Mouse (Mus musculus) neural tube, embryonic 11.5 days (tissue): ENCODE measurements around the gene Tln2. TPM values are rescaled to one million over a fixed set of nuclear protein-coding genes. Genes with fewer than 3 reads are reported as not detected.

ENCODE experiments used
- ATAC-seq: fragments of 200-750 bp; cut with Nextera tagmentation; 2 replicates; pipeline ENCODE4 v1.8.0; 2017; ENCODE audit warnings: moderate number of reproducible peaks, mild to moderate bottlenecking, moderate TSS enrichment, moderate library complexity; ENCODE audit not compliant: insufficient read depth, low FRiP score, low TSS enrichment
- DNase-seq: peaks from one replicate; pipeline ENCODE4 v3.0.0-alpha.2; 2015; ENCODE audit warnings: low spot score
- H3K27ac ChIP-seq: fragments of 300-500 bp; sonication (generic); 2 replicates; pipeline ENCODE4 v1.5.1; 2014; ENCODE audit warnings: low read depth, mild to moderate bottlenecking, low read length
- H3K27me3 ChIP-seq: fragments of 300-500 bp; sonication (generic); 2 replicates; pipeline ENCODE4 v1.6.1; 2014; ENCODE audit warnings: mild to moderate bottlenecking, low read length, mixed read lengths; ENCODE audit not compliant: control insufficient read depth, insufficient read depth
- H3K36me3 ChIP-seq: fragments of 300-500 bp; sonication (generic); 2 replicates; pipeline ENCODE4 v1.6.1; 2014; ENCODE audit warnings: mild to moderate bottlenecking, low read length, moderate library complexity, mixed read lengths; ENCODE audit not compliant: control insufficient read depth, insufficient read depth
- H3K4me1 ChIP-seq: fragments of 300-500 bp; sonication (generic); 2 replicates; pipeline ENCODE4 v1.6.1; 2014; ENCODE audit warnings: low read length, mixed read lengths; ENCODE audit not compliant: control insufficient read depth, insufficient read depth
- H3K4me2 ChIP-seq: fragments of 300-500 bp; sonication (generic); 2 replicates; pipeline ENCODE4 v1.6.1; 2014; ENCODE audit warnings: low read depth, mild to moderate bottlenecking, moderate library complexity
- H3K4me3 ChIP-seq: fragments of 300-500 bp; sonication (generic); 2 replicates; pipeline ENCODE4 v1.5.1; 2014; ENCODE audit warnings: low read depth, low read length
- H3K9ac ChIP-seq: fragments of 300-500 bp; sonication (generic); 2 replicates; pipeline ENCODE4 v1.6.1; 2014; ENCODE audit warnings: mild to moderate bottlenecking, low read length
- H3K9me3 ChIP-seq: fragments of 300-500 bp; sonication (generic); 2 replicates; pipeline ENCODE4 v1.6.1; 2016; ENCODE audit warnings: low read length; ENCODE audit not compliant: control insufficient read depth
- WGBS: fragments of 180-500 bp; shearing (Covaris S2); extraction: QIAGEN DNeasy Blood & Tissue Kit; methylation state at CpG from one replicate; pipeline ENCODE4 v1.1.7; 2014; 5-methylcytosine and 5-hydroxymethylcytosine counted together
- polyA plus RNA-seq: library from polyadenylated mRNA; unstranded; fragments of >200 nt; fragmentation: Nextera tagmentation; extraction: Ambion mirVana; gene quantifications from 2 replicates; pipeline ENCODE4 v1.2.1, GENCODE M21; 2014

Tln2 gene
- 14.6 and 17.5 TPM in 2 replicates for polyA plus RNA-seq

GRCm38 (mm10) chr9:67559603-67560002 lies at the start of gene Tln2:
TSS of gene Tln2 (minus strand) at chr9:67559703.
- Histone ChIP-seq H3K9me3 (no peaks in the 10 kb centered on the region), H3K9ac (no peak within 1 kb of the TSS), H3K27me3 (no peaks in the 10 kb centered on the region), H3K4me1 (no peaks in the 10 kb centered on the region), H3K4me3 (no peak within 1 kb of the TSS), H3K4me2 (no peak within 1 kb of the TSS), H3K27ac (no peak within 1 kb of the TSS), H3K36me3 (no peaks in the 10 kb centered on the region)
- ATAC-seq, result no peak
- WGBS, result 97% methylated on average over 4 of the region's 4 CpGs
- DNase-seq, result no peak

GRCm38 (mm10) chr9:67609226-67609625 lies 49.7 kb upstream of the Tln2 start:
- ATAC-seq (no peak), DNase-seq (no peak)
- no peaks in the 10 kb centered on the region for H3K36me3 ChIP-seq
- H3K9ac ChIP-seq, result no peak overlapping the region
- no peak overlapping the region for H3K27ac ChIP-seq
- H3K4me2 ChIP-seq, result no peak overlapping the region
- WGBS, result 93% methylated on average over 1 of the region's 1 CpGs
- H3K4me1 ChIP-seq, result no peaks in the 10 kb centered on the region
- H3K4me3 ChIP-seq, result no peak overlapping the region
- no peaks in the 10 kb centered on the region for H3K27me3 ChIP-seq
- no peaks in the 10 kb centered on the region for H3K9me3 ChIP-seq

DNA sequence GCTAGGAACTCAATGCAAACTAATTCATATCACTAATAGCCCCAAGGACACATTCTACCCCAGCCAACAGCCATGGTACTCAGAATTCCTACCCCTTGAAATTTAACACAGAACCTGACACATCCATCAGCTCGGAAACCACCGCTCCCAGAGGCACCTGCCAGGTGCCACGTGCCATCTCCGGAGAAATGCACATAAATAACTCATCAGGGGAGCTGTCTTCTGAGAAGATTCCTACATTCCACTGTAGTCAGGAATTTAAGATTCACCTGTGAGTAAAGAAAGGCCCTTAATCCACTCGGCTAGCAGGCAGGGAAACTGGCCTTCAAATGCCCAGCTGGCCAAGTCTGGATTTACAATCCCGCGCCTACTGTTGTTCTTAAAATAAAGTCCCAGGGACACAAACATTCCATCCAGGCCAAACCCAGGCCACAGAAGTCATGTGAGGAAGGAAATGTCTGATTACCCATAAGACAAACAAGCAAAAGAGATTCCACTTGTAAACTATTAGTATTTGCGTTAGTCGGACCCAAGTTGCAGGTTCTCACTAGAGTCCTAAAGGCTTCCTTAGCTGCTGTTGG lies 48.4 kb upstream of the Tln2 start:
- Histone ChIP-seq H3K9me3 (no peaks in the 10 kb centered on the region), H3K36me3 (no peaks in the 10 kb centered on the region), H3K4me3 (no peak overlapping the region), H3K4me1 (no peaks in the 10 kb centered on the region), H3K27ac (no peak overlapping the region), H3K27me3 (no peaks in the 10 kb centered on the region), H3K4me2 (no peak overlapping the region), H3K9ac (no peak overlapping the region)
- 77% methylated on average over 9 of the region's 9 CpGs for WGBS
- no peak for DNase-seq
- no peak for ATAC-seq

DNA sequence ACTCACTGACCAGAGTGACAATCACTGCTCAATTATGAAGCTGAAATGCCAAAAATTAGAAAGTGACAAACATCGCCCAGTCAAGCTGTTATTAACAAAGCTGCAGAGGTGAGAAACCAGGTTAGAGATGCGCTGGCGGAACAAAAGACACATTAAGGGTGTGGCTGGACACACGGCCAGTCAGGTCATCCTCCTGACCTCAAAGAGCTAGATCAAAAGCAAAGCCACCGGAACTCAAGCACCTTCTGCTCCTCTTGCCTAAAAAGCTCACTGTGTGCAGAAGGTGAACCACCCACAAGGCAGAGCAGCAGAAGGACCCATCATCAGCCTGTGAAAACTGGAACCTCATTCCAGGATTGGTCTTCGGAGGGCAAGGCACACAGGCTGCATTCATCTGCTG lies 47.8 kb upstream of the Tln2 start:
- WGBS, result 76% methylated on average over 6 of the region's 6 CpGs
- Histone ChIP-seq H3K9ac (no peak overlapping the region), H3K4me3 (no peak overlapping the region), H3K9me3 (no peaks in the 10 kb centered on the region), H3K4me2 (no peak overlapping the region), H3K27me3 (no peaks in the 10 kb centered on the region), H3K36me3 (no peaks in the 10 kb centered on the region), H3K4me1 (no peaks in the 10 kb centered on the region), H3K27ac (no peak overlapping the region)
- DNase-seq, result no peak
- no peak for ATAC-seq

GRCm38 (mm10) chr9:67605867-67606435 lies 46.4 kb upstream of the Tln2 start:
- Histone ChIP-seq H3K4me2 (no peak overlapping the region), H3K9ac (no peak overlapping the region), H3K9me3 (no peaks in the 10 kb centered on the region), H3K27me3 (no peaks in the 10 kb centered on the region), H3K27ac (no peak overlapping the region), H3K4me3 (no peak overlapping the region), H3K4me1 (no peaks in the 10 kb centered on the region), H3K36me3 (no peaks in the 10 kb centered on the region)
- no peak for ATAC-seq
- WGBS, result 45% methylated on average over 7 of the region's 7 CpGs
- DNase-seq, result no peak

- no peak for ATAC-seq
- Histone ChIP-seq H3K36me3 (no peaks in the 10 kb centered on the region), H3K4me1 (no peaks in the 10 kb centered on the region), H3K27me3 (no peaks in the 10 kb centered on the region), H3K9ac (no peak overlapping the region), H3K9me3 (no peaks in the 10 kb centered on the region), H3K27ac (no peak overlapping the region), H3K4me2 (no peak overlapping the region), H3K4me3 (no peak overlapping the region)
- no peak for DNase-seq
These were observed 45.4 kb upstream of the Tln2 start for GRCm38 (mm10) chr9:67604940-67605339.

DNA sequence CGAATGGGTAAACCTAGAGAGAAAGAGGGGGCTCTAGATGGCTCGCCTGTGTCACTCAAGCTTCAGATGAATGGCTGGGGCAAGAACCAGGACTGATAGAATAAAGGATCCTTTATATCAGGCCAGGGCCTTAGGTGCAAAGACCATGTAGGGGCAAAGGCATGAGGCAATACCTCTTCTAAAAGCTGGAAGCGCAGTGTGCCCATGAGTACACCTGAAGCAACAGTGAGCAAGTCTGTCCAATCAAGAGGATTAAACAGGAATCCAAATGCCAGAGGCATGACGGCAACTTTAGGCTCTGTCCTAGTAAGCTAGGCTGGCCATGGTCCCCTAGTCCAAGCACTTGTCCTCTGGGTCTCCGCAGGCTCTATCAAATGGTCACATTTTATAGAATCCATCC lies 42.8 kb upstream of the Tln2 start:
- no peak overlapping the region for H3K9ac ChIP-seq
- H3K4me2 ChIP-seq, result no peak overlapping the region
- ATAC-seq, result no peak
- H3K4me3 ChIP-seq, result no peak overlapping the region
- no peaks in the 10 kb centered on the region for H3K36me3 ChIP-seq
- no peaks in the 10 kb centered on the region for H3K9me3 ChIP-seq
- H3K27me3 ChIP-seq, result no peaks in the 10 kb centered on the region
- H3K27ac ChIP-seq, result no peak overlapping the region
- WGBS, result 88% methylated on average over 5 of the region's 5 CpGs
- no peak for DNase-seq
- H3K4me1 ChIP-seq, result no peaks in the 10 kb centered on the region

DNA sequence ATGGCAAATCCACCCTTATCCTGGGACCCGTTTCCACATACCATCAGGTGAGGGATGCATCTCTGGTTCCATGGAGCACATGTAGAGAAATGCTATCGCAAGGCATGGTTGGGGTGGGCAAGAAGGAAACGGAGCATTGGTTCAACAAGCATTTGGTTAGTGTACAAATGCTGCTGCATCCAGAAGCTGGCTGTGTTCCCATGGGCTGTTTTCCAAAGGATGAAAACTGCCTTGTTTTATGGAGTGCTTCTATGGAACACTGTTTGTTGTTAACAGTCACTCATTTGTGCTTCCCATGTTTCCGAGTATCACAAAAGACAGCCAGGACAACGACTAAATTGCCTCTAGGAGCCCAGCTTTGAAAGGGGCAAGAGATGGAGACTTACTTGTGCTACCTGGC lies 35.7 kb upstream of the Tln2 start:
- DNase-seq, result no peak
- Histone ChIP-seq H3K9ac (no peak overlapping the region), H3K4me1 (no peaks in the 10 kb centered on the region), H3K27ac (no peak overlapping the region), H3K27me3 (no peaks in the 10 kb centered on the region), H3K4me2 (no peak overlapping the region), H3K9me3 (no peaks in the 10 kb centered on the region), H3K36me3 (no peaks in the 10 kb centered on the region), H3K4me3 (no peak overlapping the region)
- ATAC-seq, result no peak
- WGBS, result 87% methylated on average over 5 of the region's 5 CpGs

- Histone ChIP-seq H3K4me2 (no peak overlapping the region), H3K9me3 (no peaks in the 10 kb centered on the region), H3K4me3 (no peak overlapping the region), H3K36me3 (no peaks in the 10 kb centered on the region), H3K9ac (no peak overlapping the region), H3K27me3 (no peaks in the 10 kb centered on the region), H3K27ac (no peak overlapping the region), H3K4me1 (no peaks in the 10 kb centered on the region)
- ATAC-seq, result no peak
- WGBS, result 97% methylated on average over 9 of the region's 9 CpGs
- DNase-seq, result no peak
These were observed 34.1 kb upstream of the Tln2 start for GRCm38 (mm10) chr9:67593469-67594141.
